Mouse (Mus musculus): ENCODE results near the gene Trim31. TPM values are rescaled to one million over a fixed set of nuclear protein-coding genes. Genes with fewer than 3 reads are reported as not detected.

The Trim31 gene
- polyA plus RNA-seq, 1 experiment from 2014 or later = not detected

DNA sequence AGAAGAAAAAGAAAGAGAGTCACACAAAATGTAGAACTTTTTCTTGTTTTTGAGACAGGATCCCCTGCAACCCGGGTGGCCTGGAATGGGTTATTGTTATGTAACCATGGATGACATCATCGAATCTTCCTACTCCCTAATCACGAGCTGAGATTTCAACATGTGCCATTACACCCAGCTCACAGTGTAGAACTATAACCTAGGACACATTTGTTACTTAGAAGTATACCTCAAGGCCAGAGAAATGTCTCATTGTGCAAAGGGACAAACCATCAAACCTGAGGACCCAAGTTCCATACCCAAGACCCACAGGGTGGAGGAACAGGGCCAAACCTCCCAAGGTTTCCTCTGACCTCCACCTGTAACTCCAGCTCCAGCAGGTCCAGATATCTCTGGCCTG, 5.7 kb downstream of the Trim31 start:
- no peak for DNase-seq (ENCODE audit: low spot score)
- 83% methylated on average over 3 of the region's 3 CpGs for WGBS
- Histone ChIP-seq H3K36me3 (ENCODE audit: control insufficient read depth, insufficient read depth, low read length) (no peaks in the 10 kb centered on the region), H3K27me3 (ENCODE audit: control insufficient read depth, insufficient read depth, low read length) (no peaks in the 10 kb centered on the region), H3K27ac (replicated peaks; ENCODE audit: low read depth, low read length) (no peak overlapping the region), H3K4me1 (ENCODE audit: control insufficient read depth, insufficient read depth, low read length) (no peaks in the 10 kb centered on the region), H3K4me2 (ENCODE audit: low read depth, severe bottlenecking) (no peak overlapping the region), H3K4me3 (ENCODE audit: low read depth, low read length) (no peak overlapping the region), H3K9me3 (ENCODE audit: control insufficient read depth, low read length) (no peaks in the 10 kb centered on the region), H3K9ac (ENCODE audit: low read length) (no peak overlapping the region)
- no peak for ATAC-seq (ENCODE audit: insufficient number of reproducible peaks, low FRiP score, low TSS enrichment, low read depth)

GRCm38 (mm10) chr17:36908235-36908634, 10.3 kb downstream of the Trim31 start:
- Histone ChIP-seq H3K27ac (replicated peaks; ENCODE audit: low read depth, low read length) (no peak overlapping the region), H3K9ac (ENCODE audit: low read length) (no peak overlapping the region), H3K4me3 (ENCODE audit: low read depth, low read length) (no peak overlapping the region), H3K4me2 (ENCODE audit: low read depth, severe bottlenecking) (no peak overlapping the region), H3K9me3 (ENCODE audit: control insufficient read depth, low read length) (no peaks in the 10 kb centered on the region), H3K4me1 (ENCODE audit: control insufficient read depth, insufficient read depth, low read length) (no peaks in the 10 kb centered on the region), H3K27me3 (ENCODE audit: control insufficient read depth, insufficient read depth, low read length) (no peaks in the 10 kb centered on the region), H3K36me3 (ENCODE audit: control insufficient read depth, insufficient read depth, low read length) (no peaks in the 10 kb centered on the region)
- no peak; the same call in 1 of the 2 replicates for ATAC-seq (ENCODE audit: insufficient number of reproducible peaks, low FRiP score, low TSS enrichment, low read depth)
- 56% methylated on average over 1 of the region's 1 CpGs for WGBS
- no peak for DNase-seq (ENCODE audit: low spot score)

GRCm38 (mm10) chr17:36909802-36910201, 11.9 kb downstream of the Trim31 start:
- DNase-seq (ENCODE audit: low spot score) (no peak), ATAC-seq (ENCODE audit: insufficient number of reproducible peaks, low FRiP score, low TSS enrichment, low read depth) (no peak)
- Histone ChIP-seq H3K36me3 (ENCODE audit: control insufficient read depth, insufficient read depth, low read length) (no peaks in the 10 kb centered on the region), H3K9me3 (ENCODE audit: control insufficient read depth, low read length) (no peaks in the 10 kb centered on the region), H3K9ac (ENCODE audit: low read length) (no peak overlapping the region), H3K4me3 (ENCODE audit: low read depth, low read length) (no peak overlapping the region), H3K27ac (replicated peaks; ENCODE audit: low read depth, low read length) (no peak overlapping the region), H3K4me1 (ENCODE audit: control insufficient read depth, insufficient read depth, low read length) (no peaks in the 10 kb centered on the region), H3K4me2 (ENCODE audit: low read depth, severe bottlenecking) (no peak overlapping the region), H3K27me3 (ENCODE audit: control insufficient read depth, insufficient read depth, low read length) (no peaks in the 10 kb centered on the region)
- WGBS = 47% methylated on average over 4 of the region's 4 CpGs

DNA sequence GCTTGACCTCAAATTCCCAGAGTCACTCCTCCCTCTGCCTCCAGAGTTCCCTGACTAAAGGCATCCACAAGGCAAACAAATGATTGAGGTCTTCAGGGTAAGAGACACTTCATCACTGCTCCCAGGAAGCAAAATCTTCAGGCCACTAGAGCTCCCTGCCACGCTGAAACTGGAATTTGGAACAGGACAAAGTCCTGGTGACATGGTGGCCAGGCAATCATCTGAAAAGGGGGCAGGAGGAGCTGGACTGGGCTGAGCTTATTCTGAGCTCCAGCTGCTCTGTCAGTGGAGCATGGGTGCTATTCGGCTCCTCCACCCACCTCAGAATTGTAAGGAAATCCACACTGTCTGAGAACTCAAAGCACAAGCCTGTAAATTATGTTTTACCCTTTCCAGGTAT, 14.1 kb downstream of the Trim31 start:
- no peaks in the 10 kb centered on the region for H3K36me3 ChIP-seq (ENCODE audit: control insufficient read depth, insufficient read depth, low read length)
- no peak overlapping the region for H3K4me3 ChIP-seq (ENCODE audit: low read depth, low read length)
- ATAC-seq (ENCODE audit: insufficient number of reproducible peaks, low FRiP score, low TSS enrichment, low read depth) (no peak), DNase-seq (ENCODE audit: low spot score) (no peak)
- no peaks in the 10 kb centered on the region for H3K9me3 ChIP-seq (ENCODE audit: control insufficient read depth, low read length)
- no peak overlapping the region for H3K9ac ChIP-seq (ENCODE audit: low read length)
- no peak overlapping the region for H3K27ac ChIP-seq (replicated peaks; ENCODE audit: low read depth, low read length)
- H3K4me2 ChIP-seq (ENCODE audit: low read depth, severe bottlenecking) = no peak overlapping the region
- WGBS = 85% methylated on average over 2 of the region's 2 CpGs
- H3K27me3 ChIP-seq (ENCODE audit: control insufficient read depth, insufficient read depth, low read length) = no peaks in the 10 kb centered on the region
- no peaks in the 10 kb centered on the region for H3K4me1 ChIP-seq (ENCODE audit: control insufficient read depth, insufficient read depth, low read length)

DNA sequence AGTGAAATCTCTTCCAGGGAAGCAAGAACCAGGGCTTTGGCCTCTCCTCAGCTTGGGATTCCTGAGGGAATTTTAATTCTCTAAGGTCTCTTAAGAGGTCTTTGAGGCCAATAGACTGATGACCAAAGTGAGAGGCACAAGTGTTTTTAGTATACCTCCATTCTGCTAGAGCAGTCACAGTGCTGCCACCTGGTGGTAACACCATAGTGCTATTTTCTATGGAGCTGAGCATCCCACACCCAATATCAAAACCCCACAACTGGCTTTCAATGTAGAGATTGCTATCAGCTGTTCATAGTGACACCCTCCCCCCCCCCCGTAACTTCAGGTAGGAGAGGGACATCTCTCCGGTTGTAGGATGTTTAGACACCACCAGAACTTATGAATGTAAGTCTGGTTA, 16.2 kb downstream of the Trim31 start:
- 17% methylated on average over 2 of the region's 2 CpGs for WGBS
- Histone ChIP-seq H3K27ac (replicated peaks; ENCODE audit: low read depth, low read length) (no peak overlapping the region), H3K9me3 (ENCODE audit: control insufficient read depth, low read length) (no peaks in the 10 kb centered on the region), H3K4me1 (ENCODE audit: control insufficient read depth, insufficient read depth, low read length) (no peaks in the 10 kb centered on the region), H3K27me3 (ENCODE audit: control insufficient read depth, insufficient read depth, low read length) (no peaks in the 10 kb centered on the region), H3K36me3 (ENCODE audit: control insufficient read depth, insufficient read depth, low read length) (no peaks in the 10 kb centered on the region), H3K9ac (ENCODE audit: low read length) (no peak overlapping the region), H3K4me2 (ENCODE audit: low read depth, severe bottlenecking) (no peak overlapping the region), H3K4me3 (ENCODE audit: low read depth, low read length) (no peak overlapping the region)
- ATAC-seq (ENCODE audit: insufficient number of reproducible peaks, low FRiP score, low TSS enrichment, low read depth) = no peak
- peak; percentile 82 for DNase-seq (ENCODE audit: low spot score)

- no peak overlapping the region for H3K27ac ChIP-seq (replicated peaks; ENCODE audit: low read depth, low read length)
- no peaks in the 10 kb centered on the region for H3K36me3 ChIP-seq (ENCODE audit: control insufficient read depth, insufficient read depth, low read length)
- ATAC-seq (ENCODE audit: insufficient number of reproducible peaks, low FRiP score, low TSS enrichment, low read depth) (no peak), DNase-seq (ENCODE audit: low spot score) (peak; percentile 67)
- no peaks in the 10 kb centered on the region for H3K9me3 ChIP-seq (ENCODE audit: control insufficient read depth, low read length)
- 15% methylated on average over 9 of the region's 9 CpGs for WGBS
- H3K4me2 ChIP-seq (ENCODE audit: low read depth, severe bottlenecking) = no peak overlapping the region
- H3K4me3 ChIP-seq (ENCODE audit: low read depth, low read length) = no peak overlapping the region
- H3K27me3 ChIP-seq (ENCODE audit: control insufficient read depth, insufficient read depth, low read length) = no peaks in the 10 kb centered on the region
- no peak overlapping the region for H3K9ac ChIP-seq (ENCODE audit: low read length)
- no peaks in the 10 kb centered on the region for H3K4me1 ChIP-seq (ENCODE audit: control insufficient read depth, insufficient read depth, low read length)
Measured at GRCm38 (mm10) chr17:36915076-36915475, 17.2 kb downstream of the Trim31 start.

DNA sequence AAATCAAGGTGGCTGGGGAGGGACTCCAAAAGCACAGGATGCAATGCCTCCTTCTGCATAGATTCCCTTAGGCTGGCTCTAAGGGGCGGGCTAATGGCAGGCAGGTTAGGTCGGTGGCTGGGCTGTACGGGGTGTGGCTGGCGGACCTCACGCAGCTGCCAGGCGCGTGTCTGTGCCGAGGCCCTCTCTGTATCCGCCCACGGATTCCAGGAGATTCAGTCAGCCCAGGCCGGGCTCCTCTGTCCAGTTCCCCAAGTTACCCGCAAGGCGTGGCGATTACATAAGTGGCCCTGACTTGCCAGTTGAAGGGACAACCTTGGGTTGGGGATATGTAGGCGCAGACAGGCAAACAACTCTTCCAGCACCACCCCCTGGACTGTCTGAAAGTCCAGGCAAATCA, 22.3 kb downstream of the Trim31 start:
- Histone ChIP-seq H3K9ac (ENCODE audit: low read length) (no peak overlapping the region), H3K27me3 (ENCODE audit: control insufficient read depth, insufficient read depth, low read length) (no peaks in the 10 kb centered on the region), H3K36me3 (ENCODE audit: control insufficient read depth, insufficient read depth, low read length) (no peaks in the 10 kb centered on the region), H3K4me3 (ENCODE audit: low read depth, low read length) (no peak overlapping the region), H3K4me1 (ENCODE audit: control insufficient read depth, insufficient read depth, low read length) (no peaks in the 10 kb centered on the region), H3K9me3 (ENCODE audit: control insufficient read depth, low read length) (no peaks in the 10 kb centered on the region), H3K4me2 (ENCODE audit: low read depth, severe bottlenecking) (no peak overlapping the region), H3K27ac (replicated peaks; ENCODE audit: low read depth, low read length) (no peak overlapping the region)
- no peak for ATAC-seq (ENCODE audit: insufficient number of reproducible peaks, low FRiP score, low TSS enrichment, low read depth)
- WGBS = 45% methylated on average over 15 of the region's 15 CpGs
- no peak for DNase-seq (ENCODE audit: low spot score)

DNA sequence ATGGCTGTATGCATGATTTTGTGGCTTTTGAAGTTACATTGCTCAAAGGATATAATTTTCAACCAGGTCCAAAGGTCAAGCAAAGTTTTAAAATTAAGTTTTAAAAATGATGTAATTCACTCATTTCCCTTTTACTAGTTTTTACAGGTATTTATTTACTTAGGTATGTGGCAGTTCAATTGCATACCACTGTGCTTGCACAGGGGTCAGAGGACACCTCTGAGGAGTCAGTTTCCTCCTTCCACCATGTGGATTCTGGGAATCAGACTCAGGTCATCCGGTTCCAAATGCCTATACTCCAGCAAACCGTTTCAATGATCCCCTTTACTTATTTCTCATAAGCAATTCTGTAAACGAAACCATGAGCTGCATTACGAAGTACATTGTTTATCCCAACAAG, 24.8 kb downstream of the Trim31 start:
- Histone ChIP-seq H3K9ac (ENCODE audit: low read length) (no peak overlapping the region), H3K27me3 (ENCODE audit: control insufficient read depth, insufficient read depth, low read length) (no peaks in the 10 kb centered on the region), H3K9me3 (ENCODE audit: control insufficient read depth, low read length) (no peaks in the 10 kb centered on the region), H3K4me3 (ENCODE audit: low read depth, low read length) (no peak overlapping the region), H3K4me1 (ENCODE audit: control insufficient read depth, insufficient read depth, low read length) (no peaks in the 10 kb centered on the region), H3K27ac (replicated peaks; ENCODE audit: low read depth, low read length) (no peak overlapping the region), H3K4me2 (ENCODE audit: low read depth, severe bottlenecking) (no peak overlapping the region), H3K36me3 (ENCODE audit: control insufficient read depth, insufficient read depth, low read length) (no peaks in the 10 kb centered on the region)
- ATAC-seq (ENCODE audit: insufficient number of reproducible peaks, low FRiP score, low TSS enrichment, low read depth) (no peak), DNase-seq (ENCODE audit: low spot score) (no peak)
- WGBS = 88% methylated on average over 4 of the region's 4 CpGs

- Histone ChIP-seq H3K36me3 (ENCODE audit: control insufficient read depth, insufficient read depth, low read length) (no peaks in the 10 kb centered on the region), H3K9me3 (ENCODE audit: control insufficient read depth, low read length) (no peaks in the 10 kb centered on the region), H3K4me1 (ENCODE audit: control insufficient read depth, insufficient read depth, low read length) (no peaks in the 10 kb centered on the region), H3K4me3 (ENCODE audit: low read depth, low read length) (no peak overlapping the region), H3K9ac (ENCODE audit: low read length) (no peak overlapping the region), H3K27me3 (ENCODE audit: control insufficient read depth, insufficient read depth, low read length) (no peaks in the 10 kb centered on the region), H3K27ac (replicated peaks; ENCODE audit: low read depth, low read length) (no peak overlapping the region), H3K4me2 (ENCODE audit: low read depth, severe bottlenecking) (no peak overlapping the region)
- DNase-seq (ENCODE audit: low spot score) (no peak), ATAC-seq (ENCODE audit: insufficient number of reproducible peaks, low FRiP score, low TSS enrichment, low read depth) (no peak)
- WGBS = 60% methylated on average over 4 of the region's 4 CpGs
Measured at GRCm38 (mm10) chr17:36923491-36923890, 25.6 kb downstream of the Trim31 start.

Data from limb, embryonic 11.5 days (tissue).